9 mouse cellular contexts compared by ENCODE assay signal in genomic region chr5:24486097-24486496, GRCm38 (mm10). TPM values are rescaled to one million over a fixed set of nuclear protein-coding genes. Genes with fewer than 3 reads are reported as not detected.
DNase-seq lines count a peak whose midpoint lies in the region; ATAC-seq and TF ChIP-seq lines count a peak whose summit lies in the region.
"Had no signal": no experiment of that assay in that cellular context is flagged by ENCODE, and none has a peak within 500 bp of the region (broad histone marks: within the 10 kb centered on the region; RNA-seq: fewer than 3 reads in every experiment).

No protein-coding gene starts in this region.

- peaks cover 11% of the 10 kb centered on the region for H3K4me1 ChIP-seq in cortical plate, adult 2 months (ENCODE audit: control insufficient read depth, insufficient read depth, low read length)
- H3K4me1 ChIP-seq in lung, embryonic 16.5 days (replicated peaks; ENCODE audit: control insufficient read depth, insufficient read depth, low read length), result peaks cover 5% of the 10 kb centered on the region

- 1% methylated on average over 8 of the region's 8 CpGs for WGBS in lung, embryonic 16.5 days

- H3K36me3 ChIP-seq in lung, embryonic 16.5 days (ENCODE audit: control insufficient read depth, insufficient read depth, low read length), result peaks cover 57% of the 10 kb centered on the region

- H3K9ac ChIP-seq in lung, embryonic 16.5 days (ENCODE audit: low read length), result no peak overlapping the region

- no peak overlapping the region for H3K4me2 ChIP-seq in lung, embryonic 16.5 days (ENCODE audit: low read depth, low read length)

- no peak for TF ChIP-seq POLR2A in cortical plate, adult 2 months (IDR thresholded peaks at IDR 0.05; ENCODE audit: extremely low read depth, insufficient read depth, low read length)

- no peak overlapping the region for H3K4me3 ChIP-seq in cortical plate, adult 2 months (ENCODE audit: insufficient read depth, low read length)
- H3K4me3 ChIP-seq in lung, embryonic 16.5 days (ENCODE audit: low read length), result no peak overlapping the region
- H3K4me3 ChIP-seq: limb, embryonic 12.5 days had no signal

- no peak overlapping the region for H3K27ac ChIP-seq in cortical plate, adult 2 months (ENCODE audit: insufficient read depth, low read length)
- H3K27ac ChIP-seq in lung, embryonic 16.5 days (ENCODE audit: low read length), result no peak overlapping the region

- TF ChIP-seq CTCF in cortical plate, adult 2 months (IDR thresholded peaks at IDR 0.05; ENCODE audit: extremely low read depth, insufficient read depth, low read length), result peak; percentile 91

- H3K9me3 ChIP-seq in lung, embryonic 16.5 days (ENCODE audit: control insufficient read depth, low read length), result no peaks in the 10 kb centered on the region
- H3K9me3 ChIP-seq: limb, embryonic 12.5 days had no signal

- DNase-seq in adrenal gland, adult 18-20 months (ENCODE audit: low spot score in 2 of 2), result peak; percentile 86 to 91
- peak; percentile 76 for DNase-seq in gastrocnemius, postnatal 25 days
- DNase-seq in kidney, postnatal 4 days, result peak; percentile 94 to 95
- DNase-seq in retina, postnatal 7 days (ENCODE audit: low read depth, low spot score), result peak; percentile 76
- DNase-seq in urinary bladder, adult 2 months (ENCODE audit: low spot score), result peak; percentile 77

- no peaks in the 10 kb centered on the region for H3K27me3 ChIP-seq in lung, embryonic 16.5 days (ENCODE audit: control insufficient read depth, insufficient read depth, low read depth, low read length)

- peak; percentile 44 for ATAC-seq in CD4-positive, CD25-positive, alpha-beta regulatory T cell, adult 4 months
- ATAC-seq in lung, embryonic 16.5 days (ENCODE audit: low read depth), result peak; percentile 34; the same call in 1 of the 2 replicates

RNA-seq across cellular contexts. Expression of gene Agap3, which starts 34.1 kb away (rescaled TPM):
- 1 to 10 TPM; 5.5 to 8.6 TPM for polyA plus RNA-seq in CD4-positive, CD25-positive, alpha-beta regulatory T cell, adult 4 months (2017; shearing (Covaris generic))
- total RNA-seq in adrenal gland, adult 18-20 months (2021), result 10 to 100 TPM; 79.5 to 94.0 TPM
- polyA plus RNA-seq in cortical plate, adult 2 months (2012; rRNA removed), result 438 and 458 TPM in 2 replicates
- 10 to 100 TPM; 52.4 to 56.0 TPM for total RNA-seq in gastrocnemius, postnatal 25 days (2021)
- 18.6 and 22.1 TPM in 2 replicates for polyA plus RNA-seq in lung, embryonic 16.5 days (2015; fragmentation: Nextera tagmentation; extraction: Ambion mirVana)
- 55.8 and 73.8 TPM in 2 replicates for polyA plus RNA-seq in urinary bladder, adult 2 months (2012; rRNA removed)

RNA-seq across cellular contexts. Expression of gene Tmub1, which starts 38.4 kb away (rescaled TPM):
- polyA plus RNA-seq in CD4-positive, CD25-positive, alpha-beta regulatory T cell, adult 4 months (2017; shearing (Covaris generic)), result 10 to 100 TPM; 72.9 to 95.2 TPM
- 10 to 100 TPM; 11.7 to 13.2 TPM for total RNA-seq in adrenal gland, adult 18-20 months (2021)
- 48.7 and 49.0 TPM in 2 replicates for polyA plus RNA-seq in cortical plate, adult 2 months (2012; rRNA removed)
- total RNA-seq in gastrocnemius, postnatal 25 days (2021), result 10 to 100 TPM; 17.2 to 18.9 TPM
- 18.0 and 19.6 TPM in 2 replicates for polyA plus RNA-seq in lung, embryonic 16.5 days (2015; fragmentation: Nextera tagmentation; extraction: Ambion mirVana)
- polyA plus RNA-seq in urinary bladder, adult 2 months (2012; rRNA removed), result 24.5 TPM in 2 replicates

RNA-seq across cellular contexts. Expression of gene Gbx1, which starts 40.9 kb away (rescaled TPM):
- polyA plus RNA-seq in CD4-positive, CD25-positive, alpha-beta regulatory T cell, adult 4 months (2017; shearing (Covaris generic)), result not detected
- total RNA-seq in adrenal gland, adult 18-20 months (2021), result not detected
- 0.04 and 0.06 TPM in 2 replicates for polyA plus RNA-seq in cortical plate, adult 2 months (2012; rRNA removed)
- total RNA-seq in gastrocnemius, postnatal 25 days (2021), result not detected
- not detected in 2 replicates for polyA plus RNA-seq in lung, embryonic 16.5 days (2015; fragmentation: Nextera tagmentation; extraction: Ambion mirVana)
- 0.01 and 0.07 TPM in 2 replicates for polyA plus RNA-seq in urinary bladder, adult 2 months (2012; rRNA removed)

RNA-seq across cellular contexts. Expression of gene Fastk, which starts 41.0 kb away (rescaled TPM):
- 10 to 100 TPM; 53.4 to 57.0 TPM for polyA plus RNA-seq in CD4-positive, CD25-positive, alpha-beta regulatory T cell, adult 4 months (2017; shearing (Covaris generic))
- total RNA-seq in adrenal gland, adult 18-20 months (2021), result 100 to 1,000 TPM in 1 of 2 experiments, 10 to 100 TPM in 1; 94.6 to 117 TPM
- polyA plus RNA-seq in cortical plate, adult 2 months (2012; rRNA removed), result 237 and 255 TPM in 2 replicates
- total RNA-seq in gastrocnemius, postnatal 25 days (2021), result 100 to 1,000 TPM; 169 to 176 TPM
- 96.6 and 99.2 TPM in 2 replicates for polyA plus RNA-seq in lung, embryonic 16.5 days (2015; fragmentation: Nextera tagmentation; extraction: Ambion mirVana)
- polyA plus RNA-seq in urinary bladder, adult 2 months (2012; rRNA removed), result 134 and 154 TPM in 2 replicates

RNA-seq across cellular contexts. Expression of gene Asb10, which starts 54.7 kb away (rescaled TPM):
- polyA plus RNA-seq in CD4-positive, CD25-positive, alpha-beta regulatory T cell, adult 4 months (2017; shearing (Covaris generic)), result not detected
- total RNA-seq in adrenal gland, adult 18-20 months (2021), result under 1 TPM in 1 of 2 experiments, not detected in 1; 0.23 TPM
- 0.40 and 0.42 TPM in 2 replicates for polyA plus RNA-seq in cortical plate, adult 2 months (2012; rRNA removed)
- total RNA-seq in gastrocnemius, postnatal 25 days (2021), result 10 to 100 TPM; 33.2 to 66.7 TPM
- polyA plus RNA-seq in lung, embryonic 16.5 days (2015; fragmentation: Nextera tagmentation; extraction: Ambion mirVana), result 0.13 and 0.63 TPM in 2 replicates
- 0.45 and 0.72 TPM in 2 replicates for polyA plus RNA-seq in urinary bladder, adult 2 months (2012; rRNA removed)
